Mouse (Mus musculus) liver, embryonic 12.5 days (tissue): ENCODE data around the gene Hsph1. TPM values are rescaled to one million over a fixed set of nuclear protein-coding genes. Genes with fewer than 3 reads are reported as not detected.

Experiments used
- ATAC-seq: fragments of 200-750 bp; cut with Nextera tagmentation; 2 replicates; pipeline ENCODE4 v1.8.0; 2017; ENCODE audit warnings: moderate number of reproducible peaks, mild to moderate bottlenecking, moderate library complexity
- H3K27ac ChIP-seq: fragments of 300-500 bp; sonication (generic); 2 replicates; pipeline ENCODE4 v1.5.1; 2016; ENCODE audit warnings: mild to moderate bottlenecking
- H3K27me3 ChIP-seq: fragments of 300-500 bp; sonication (generic); replicated peaks from 2 replicates; pipeline ENCODE4 v1.6.1; 2016; ENCODE audit warnings: mild to moderate bottlenecking, moderate library complexity
- H3K36me3 ChIP-seq: fragments of 300-500 bp; sonication (generic); 2 replicates; pipeline ENCODE4 v1.6.1; 2016; ENCODE audit warnings: mild to moderate bottlenecking, moderate library complexity
- H3K4me1 ChIP-seq: fragments of 300-500 bp; sonication (generic); 2 replicates; pipeline ENCODE4 v1.6.1; 2016
- H3K4me2 ChIP-seq: fragments of 300-500 bp; sonication (generic); 2 replicates; pipeline ENCODE4 v1.6.1; 2016; ENCODE audit warnings: mild to moderate bottlenecking, moderate library complexity
- H3K4me3 ChIP-seq: fragments of 300-500 bp; sonication (generic); 2 replicates; pipeline ENCODE4 v1.5.1; 2016; ENCODE audit warnings: mild to moderate bottlenecking, moderate library complexity
- H3K9ac ChIP-seq: fragments of 300-500 bp; sonication (generic); 2 replicates; pipeline ENCODE4 v1.6.1; 2016; ENCODE audit warnings: mild to moderate bottlenecking, moderate library complexity
- H3K9me3 ChIP-seq: fragments of 300-500 bp; sonication (generic); replicated peaks from 2 replicates; pipeline ENCODE4 v1.6.1; 2016; ENCODE audit warnings: mild to moderate bottlenecking, moderate library complexity
- WGBS: fragments of 180-500 bp; shearing (Covaris S2); methylation state at CpG from one replicate; pipeline ENCODE4 v1.1.7; 2016; ENCODE audit not compliant: insufficient replicate concordance; 5-methylcytosine and 5-hydroxymethylcytosine counted together
- polyA plus RNA-seq: library from polyadenylated mRNA; unstranded; fragments of >200 nt; fragmentation: Nextera tagmentation; extraction: Ambion mirVana; gene quantifications from 2 replicates; pipeline ENCODE4 v1.2.1, GENCODE M21; 2016

Hsph1 gene
- polyA plus RNA-seq, 1 experiment from 2014 or later: 76.4 TPM

- Histone ChIP-seq H3K9ac (no peak overlapping the region), H3K27ac (no peak overlapping the region), H3K27me3 (0 out of 2 replicates have a peak, but pooled peaks cover 7% of the 10 kb centered on the region), H3K4me1 (no peaks in the 10 kb centered on the region), H3K36me3 (peaks cover 38% of the 10 kb centered on the region), H3K9me3 (no peaks in the 10 kb centered on the region), H3K4me2 (no peak overlapping the region), H3K4me3 (no peak overlapping the region)
- 75% methylated on average over 10 of the region's 10 CpGs for WGBS
- no peak for ATAC-seq
Observed at GRCm38 (mm10) chr5:149612740-149613139, 23.4 kb downstream of the Hsph1 start.

DNA sequence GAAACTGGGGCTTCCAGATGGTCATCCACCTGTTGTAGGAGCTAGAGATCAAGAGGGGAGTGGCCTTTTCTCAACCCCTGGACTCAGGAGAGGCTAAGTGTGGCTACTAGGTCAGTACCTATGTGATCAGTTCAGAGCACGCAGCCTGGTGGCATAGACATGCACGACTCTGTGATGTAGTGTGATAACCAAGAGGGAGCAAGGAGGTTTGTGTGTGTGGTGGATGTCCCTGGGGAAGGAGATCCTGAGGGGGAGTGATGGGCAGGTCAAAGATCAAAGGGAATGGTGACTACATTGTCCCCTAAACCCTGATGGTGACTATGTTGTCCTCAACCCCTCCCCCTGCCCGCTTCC lies 24.0 kb downstream of the Hsph1 start:
- Histone ChIP-seq H3K27me3 (0 out of 2 replicates have a peak, but pooled peaks cover 7% of the 10 kb centered on the region), H3K9me3 (no peaks in the 10 kb centered on the region), H3K4me2 (no peak overlapping the region), H3K36me3 (peaks cover 32% of the 10 kb centered on the region), H3K4me1 (no peaks in the 10 kb centered on the region), H3K27ac (no peak overlapping the region), H3K9ac (no peak overlapping the region), H3K4me3 (no peak overlapping the region)
- ATAC-seq: no peak
- 60% methylated on average over 3 of the region's 3 CpGs for WGBS

- WGBS: 65% methylated on average over 16 of the region's 16 CpGs
- H3K27ac ChIP-seq: no peak overlapping the region
- H3K4me2 ChIP-seq: no peak overlapping the region
- H3K9me3 ChIP-seq: no peaks in the 10 kb centered on the region
- H3K9ac ChIP-seq: no peak overlapping the region
- no peak for ATAC-seq
- peaks cover 27% of the 10 kb centered on the region for H3K36me3 ChIP-seq
- H3K4me1 ChIP-seq: no peaks in the 10 kb centered on the region
- H3K4me3 ChIP-seq: no peak overlapping the region
- 0 out of 2 replicates have a peak, but pooled peaks cover 7% of the 10 kb centered on the region for H3K27me3 ChIP-seq
Observed at GRCm38 (mm10) chr5:149611476-149612164, 24.6 kb downstream of the Hsph1 start.

DNA sequence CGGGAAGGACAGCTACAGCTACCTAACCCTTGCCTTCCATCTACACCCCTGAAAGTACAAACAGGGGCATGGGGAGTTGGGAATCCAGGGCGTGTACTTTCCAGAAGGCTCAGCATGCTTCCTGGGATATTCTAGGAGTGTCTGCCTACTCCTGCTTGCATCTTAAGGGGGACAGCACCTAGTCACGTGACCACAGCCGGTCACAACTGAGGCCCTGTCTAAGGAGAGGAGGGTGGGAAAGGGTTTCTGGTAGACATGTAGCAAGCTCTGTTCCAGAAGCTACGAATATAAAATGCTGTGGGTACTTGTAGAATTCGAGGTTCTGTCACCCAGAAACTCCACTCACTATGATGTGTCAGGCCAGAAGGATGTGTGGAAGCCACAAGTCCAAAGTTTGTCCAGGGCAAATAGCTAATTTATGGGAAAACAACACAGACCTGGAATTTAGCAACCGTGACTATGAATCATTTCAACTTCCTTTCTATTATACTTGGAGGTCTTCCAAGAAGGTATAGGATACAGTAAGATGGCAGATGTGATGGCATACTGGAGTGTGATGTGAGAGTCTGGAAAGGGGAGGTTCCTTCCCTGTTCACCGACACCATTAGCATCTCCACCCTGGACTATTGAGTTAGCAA lies 29.0 kb downstream of the Hsph1 start:
- Histone ChIP-seq H3K4me1 (no peaks in the 10 kb centered on the region), H3K4me2 (no peak overlapping the region), H3K4me3 (no peak overlapping the region), H3K9me3 (no peaks in the 10 kb centered on the region), H3K27me3 (0 out of 2 replicates have a peak, but pooled peaks cover 7% of the 10 kb centered on the region), H3K27ac (no peak overlapping the region), H3K36me3 (no peaks in the 10 kb centered on the region), H3K9ac (no peak overlapping the region)
- ATAC-seq: no peak
- 68% methylated on average over 8 of the region's 8 CpGs for WGBS

DNA sequence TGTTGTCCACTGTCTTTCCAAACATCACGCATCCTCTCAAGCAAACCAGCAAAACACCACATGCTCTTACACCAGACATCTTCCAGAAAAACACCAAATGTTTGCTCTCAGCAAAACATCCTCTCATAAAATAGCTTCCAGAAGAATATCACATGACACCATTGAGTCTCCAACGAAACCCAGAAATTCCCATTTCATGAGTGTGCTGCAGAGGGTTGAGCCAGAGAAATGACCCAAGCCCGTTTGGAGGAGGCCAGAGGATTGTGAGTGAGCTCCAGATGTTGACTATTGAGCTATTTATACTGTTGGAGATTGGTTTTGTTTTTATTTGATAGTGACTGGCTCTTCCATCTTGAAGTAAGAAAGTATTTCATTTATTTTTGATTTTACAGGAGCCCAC lies 32.9 kb downstream of the Hsph1 start:
- no peaks in the 10 kb centered on the region for H3K9me3 ChIP-seq
- H3K36me3 ChIP-seq: no peaks in the 10 kb centered on the region
- H3K27me3 ChIP-seq: peaks cover 3% of the 10 kb centered on the region; the same call in 1 of the 2 replicates
- no peak overlapping the region for H3K4me3 ChIP-seq
- ATAC-seq: no peak
- no peak overlapping the region for H3K27ac ChIP-seq
- no peak overlapping the region for H3K9ac ChIP-seq
- 63% methylated on average over 3 of the region's 3 CpGs for WGBS
- no peak overlapping the region for H3K4me2 ChIP-seq
- H3K4me1 ChIP-seq: no peaks in the 10 kb centered on the region

DNA sequence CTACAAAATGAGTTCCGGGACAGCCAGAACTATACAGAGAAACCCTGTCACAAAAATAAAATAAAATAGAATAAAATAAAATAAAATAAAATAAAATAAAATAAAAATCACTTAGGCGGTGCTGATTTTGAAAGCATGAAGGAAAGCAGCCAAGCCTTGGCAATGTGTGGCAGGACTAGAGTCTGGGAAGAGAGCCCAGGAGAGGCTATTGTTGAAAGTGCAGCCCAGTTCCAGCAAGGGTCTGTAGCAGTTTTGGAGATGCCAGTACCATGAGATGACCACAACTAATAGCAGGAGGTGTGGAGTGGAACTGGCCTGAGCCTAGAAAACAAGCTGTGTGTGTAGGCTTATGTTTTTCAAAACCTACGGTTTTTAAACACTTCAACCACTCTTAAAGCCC lies 34.2 kb downstream of the Hsph1 start:
- Histone ChIP-seq H3K9me3 (no peaks in the 10 kb centered on the region), H3K27me3 (peaks cover 8% of the 10 kb centered on the region; the same call in 1 of the 2 replicates), H3K4me2 (no peak overlapping the region), H3K4me3 (no peak overlapping the region), H3K36me3 (no peaks in the 10 kb centered on the region), H3K9ac (no peak overlapping the region), H3K4me1 (no peaks in the 10 kb centered on the region), H3K27ac (no peak overlapping the region)
- WGBS: 75% methylated on average over 3 of the region's 3 CpGs
- ATAC-seq: no peak

DNA sequence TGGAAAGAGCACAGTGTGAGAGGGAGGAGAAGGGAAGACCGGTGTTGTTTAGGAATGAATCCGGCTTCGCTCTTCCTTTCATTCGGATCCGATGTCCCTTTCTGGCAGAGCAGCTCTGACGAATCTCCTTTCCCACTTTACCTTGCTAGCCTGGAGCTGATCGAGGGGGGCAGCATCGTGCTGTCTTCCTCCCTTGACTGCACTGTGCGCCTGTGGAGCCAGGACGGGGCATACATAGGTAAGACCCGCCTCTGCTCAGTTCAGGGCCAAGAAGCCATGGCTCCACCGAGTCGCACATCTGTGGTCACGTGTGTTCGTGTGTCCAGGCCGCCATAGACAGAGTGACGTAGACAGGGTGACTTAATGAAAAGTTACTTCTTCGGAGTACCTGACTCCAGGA lies 38.8 kb downstream of the Hsph1 start:
- 47% methylated on average over 18 of the region's 18 CpGs for WGBS

DNA sequence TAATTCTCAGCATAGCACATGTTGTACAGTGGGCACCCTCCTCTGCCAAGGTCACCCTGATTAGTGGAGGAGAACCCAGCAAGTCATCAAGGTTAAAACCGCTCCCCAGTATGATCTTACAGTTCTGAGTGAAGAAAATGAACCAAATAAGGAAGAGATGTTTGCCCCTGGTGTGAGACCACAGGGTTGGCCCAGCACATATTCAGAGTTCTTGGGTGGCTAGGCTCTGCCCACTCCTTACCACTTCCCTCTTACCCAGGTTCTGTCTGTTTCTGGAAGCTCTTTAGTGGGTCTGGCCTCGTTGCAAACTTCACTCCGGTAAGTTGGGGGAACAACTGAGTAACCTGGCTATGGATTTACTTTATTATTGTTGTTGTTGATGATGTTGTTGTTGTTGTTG lies 42.0 kb downstream of the Hsph1 start:
- no peaks in the 10 kb centered on the region for H3K36me3 ChIP-seq
- H3K27me3 ChIP-seq: peaks cover 8% of the 10 kb centered on the region; the same call in 1 of the 2 replicates
- no peak overlapping the region for H3K9ac ChIP-seq
- H3K27ac ChIP-seq: no peak overlapping the region
- no peak overlapping the region for H3K4me3 ChIP-seq
- H3K4me2 ChIP-seq: no peak overlapping the region
- peaks cover 8% of the 10 kb centered on the region; the same call in 1 of the 2 replicates for H3K4me1 ChIP-seq
- no peak for ATAC-seq
- 58% methylated on average over 3 of the region's 3 CpGs for WGBS
- H3K9me3 ChIP-seq: no peaks in the 10 kb centered on the region

More for the DNA sequence above, 38.8 kb downstream of the Hsph1 start:
- peaks cover 8% of the 10 kb centered on the region; the same call in 1 of the 2 replicates for H3K27me3 ChIP-seq
- no peak overlapping the region for H3K9ac ChIP-seq
- no peak overlapping the region for H3K4me3 ChIP-seq
- H3K36me3 ChIP-seq: no peaks in the 10 kb centered on the region
- no peak overlapping the region for H3K27ac ChIP-seq
- no peak for ATAC-seq
- no peak overlapping the region for H3K4me2 ChIP-seq
- H3K4me1 ChIP-seq: no peaks in the 10 kb centered on the region
- H3K9me3 ChIP-seq: no peaks in the 10 kb centered on the region

GRCm38 (mm10) chr5:149589932-149590331 lies 46.2 kb downstream of the Hsph1 start:
- Histone ChIP-seq H3K4me2 (no peak overlapping the region), H3K36me3 (no peaks in the 10 kb centered on the region), H3K27me3 (no peaks in the 10 kb centered on the region), H3K27ac (no peak overlapping the region), H3K4me3 (no peak overlapping the region), H3K4me1 (peaks cover 15% of the 10 kb centered on the region), H3K9me3 (no peaks in the 10 kb centered on the region), H3K9ac (no peak overlapping the region)
- WGBS: 36% methylated on average over 3 of the region's 3 CpGs
- no peak for ATAC-seq

DNA sequence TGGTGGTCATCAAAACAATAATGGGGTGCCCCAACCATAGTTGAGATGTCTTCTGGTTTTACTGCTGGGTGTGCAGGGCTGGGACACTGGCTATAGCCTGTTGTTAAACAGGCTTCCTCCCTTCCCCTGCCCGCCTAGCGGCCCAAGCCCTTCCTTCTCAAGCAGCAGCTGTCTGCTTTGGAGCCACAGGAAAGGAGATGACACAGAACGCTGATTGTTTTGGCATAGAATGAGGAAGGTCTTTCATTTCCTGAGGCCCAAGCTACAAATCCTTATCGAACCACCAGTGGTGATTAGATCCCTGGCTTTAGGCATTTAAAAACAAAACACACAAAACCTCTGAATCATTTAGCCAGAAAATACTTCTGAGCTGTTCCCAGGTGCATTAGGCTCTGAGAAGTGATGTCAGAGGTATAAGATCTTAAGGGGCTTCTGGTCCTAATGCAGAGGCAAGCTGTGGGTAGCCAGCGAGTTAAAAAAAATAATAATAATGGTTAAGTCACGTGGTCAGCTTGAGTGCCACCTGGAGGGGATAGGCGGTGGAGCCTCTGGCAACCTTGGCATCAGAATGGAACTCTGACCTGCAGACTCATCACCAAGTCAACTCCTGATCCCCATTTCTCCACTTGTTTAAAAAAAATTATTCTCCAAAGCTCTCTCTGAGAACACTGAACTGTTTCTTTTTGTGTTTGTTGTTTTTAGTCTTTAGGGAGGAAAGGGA lies 47.2 kb downstream of the Hsph1 start:
- H3K4me2 ChIP-seq: no peak overlapping the region
- ATAC-seq: no peak
- no peaks in the 10 kb centered on the region for H3K36me3 ChIP-seq
- H3K27me3 ChIP-seq: no peaks in the 10 kb centered on the region
- whole genome bisulfite sequencing: 15% methylated on average over 7 of the region's 7 CpGs
- H3K4me3 ChIP-seq: no peak overlapping the region
- H3K9me3 ChIP-seq: no peaks in the 10 kb centered on the region
- no peak overlapping the region for H3K9ac ChIP-seq
- no peak overlapping the region for H3K27ac ChIP-seq
- peaks cover 15% of the 10 kb centered on the region for H3K4me1 ChIP-seq

DNA sequence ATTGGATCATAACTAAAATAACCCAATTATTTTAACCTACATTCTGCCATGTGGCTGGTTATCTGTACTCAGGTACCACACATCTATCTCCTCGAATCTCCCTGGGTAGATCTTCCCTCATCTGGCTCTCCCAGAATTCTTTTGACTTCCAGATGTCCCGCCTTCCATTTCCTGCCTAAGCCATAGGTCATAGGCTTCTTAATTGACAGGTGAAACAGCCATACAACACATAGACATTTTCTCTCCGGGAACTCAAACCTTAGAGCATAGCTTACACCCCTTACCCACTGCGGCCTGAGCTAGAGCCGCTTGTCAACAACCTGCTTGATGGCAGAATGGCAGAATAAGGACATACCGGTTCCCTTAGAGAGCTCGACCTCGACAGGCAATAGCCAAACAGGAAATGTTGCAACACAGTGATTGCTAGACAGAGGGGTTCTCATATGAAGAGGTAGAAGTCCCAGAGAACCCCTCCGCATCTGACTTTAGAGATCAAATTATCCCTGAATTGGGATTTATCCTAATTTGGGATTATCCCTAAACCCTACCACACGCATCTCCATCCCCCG lies 48.8 kb downstream of the Hsph1 start:
- Histone ChIP-seq H3K27me3 (no peaks in the 10 kb centered on the region), H3K4me2 (no peak overlapping the region), H3K4me1 (peaks cover 15% of the 10 kb centered on the region), H3K36me3 (no peaks in the 10 kb centered on the region), H3K27ac (no peak overlapping the region), H3K4me3 (no peak overlapping the region), H3K9ac (no peak overlapping the region), H3K9me3 (no peaks in the 10 kb centered on the region)
- no peak for ATAC-seq
- WGBS: 35% methylated on average over 11 of the region's 11 CpGs

DNA sequence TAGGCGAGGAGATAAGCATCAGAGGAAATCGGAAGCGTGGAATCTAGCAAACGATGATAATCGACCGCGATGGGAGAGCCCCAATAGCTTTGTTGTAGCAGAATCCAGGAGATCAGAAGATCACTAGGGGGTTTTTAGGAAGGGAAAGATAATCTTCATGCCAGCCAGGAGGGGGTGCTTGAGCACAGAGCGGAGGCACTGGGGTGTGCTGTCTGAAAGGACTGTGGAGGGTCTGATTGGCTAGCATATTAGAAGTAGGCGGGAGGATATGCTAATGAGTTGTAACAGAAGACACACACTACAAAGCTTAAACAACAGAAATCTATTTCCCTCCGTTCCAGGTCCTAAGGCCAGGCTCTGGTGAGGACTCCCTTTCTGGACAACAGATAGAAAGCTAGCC lies 50.3 kb downstream of the Hsph1 start:
- H3K9me3 ChIP-seq: no peaks in the 10 kb centered on the region
- H3K4me3 ChIP-seq: no peak overlapping the region
- no peak overlapping the region for H3K9ac ChIP-seq
- H3K27me3 ChIP-seq: no peaks in the 10 kb centered on the region
- no peak overlapping the region for H3K27ac ChIP-seq
- 0 out of 2 replicates have a peak, but pooled peaks have one; percentile 46 for ATAC-seq
- no peak overlapping the region for H3K4me2 ChIP-seq
- no peaks in the 10 kb centered on the region for H3K36me3 ChIP-seq
- 52% methylated on average over 10 of the region's 10 CpGs for WGBS
- peaks cover 15% of the 10 kb centered on the region for H3K4me1 ChIP-seq
